Mouse (Mus musculus) adrenal gland, postnatal 36 days (tissue): ENCODE data around the gene Krt7. TPM values are rescaled to one million over a fixed set of nuclear protein-coding genes. Genes with fewer than 3 reads are reported as not detected.

ENCODE experiments used
- DNase-seq, 2 experiments: peaks; one replicate each; pipeline ENCODE4 v3.0.0; 2021; ENCODE audit warnings: mixed read lengths in 1 of 2
- microRNA-seq: library from miRNA; unstranded; fragments of <30 nt; microRNA quantifications from one replicate; pipeline ENCODE4 v1.2.0, GENCODE M21; 2021
- total RNA-seq, 2 experiments: library from RNA; stranded (reverse); gene quantifications; 2 replicates each; pipeline ENCODE4 v1.2.3; 2021

Krt7 gene
- total RNA-seq, 2 experiments from 2014 or later, result 0.89 to 1.8 TPM

DNA sequence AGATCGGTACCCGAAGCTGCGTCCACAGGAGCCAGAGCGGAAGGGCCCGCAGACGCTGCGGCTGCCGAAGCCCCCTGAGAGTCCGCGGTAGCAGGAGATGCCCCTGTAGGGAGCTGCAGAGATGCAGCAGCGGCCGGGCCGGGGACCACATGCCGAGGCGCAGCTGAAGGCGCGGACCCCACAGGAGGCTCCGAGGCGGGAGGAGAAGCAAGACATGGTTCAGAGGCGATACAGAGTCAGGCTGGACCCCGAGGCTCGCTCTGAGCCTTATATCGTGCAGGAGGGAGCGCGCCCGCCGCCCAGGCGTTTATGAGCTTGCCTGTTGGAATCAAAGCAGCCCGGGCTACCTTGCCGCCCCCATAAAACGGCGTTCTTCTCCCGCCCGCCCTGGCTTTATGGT lies 27.7 kb downstream of the Krt7 start, which contains the start of gene Krt87:
Krt87 (minus strand) TSS at position 250 of the 400 bp plus-strand sequence.
- no peak for DNase-seq

DNA sequence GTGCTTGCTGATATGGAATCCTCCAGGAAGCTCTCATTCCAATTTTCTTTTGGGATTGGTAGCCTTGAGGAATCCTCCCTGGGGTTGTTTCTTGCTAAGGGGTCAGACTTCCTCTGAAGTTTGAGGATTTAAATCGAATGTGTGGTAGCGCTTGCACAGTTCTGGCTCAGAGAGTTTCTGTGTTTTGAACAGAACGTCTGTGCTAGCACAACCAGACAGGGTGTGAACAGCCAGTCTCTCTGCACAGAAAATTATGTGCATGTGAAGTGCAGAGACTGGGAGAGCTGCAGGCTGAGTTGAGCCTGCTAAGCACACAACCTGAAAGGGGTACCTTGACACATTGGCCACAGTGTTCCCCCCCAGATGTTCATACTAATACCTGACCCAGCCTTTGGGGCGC lies 30.0 kb downstream of the Krt7 start:
- no peak for DNase-seq

GRCm38 (mm10) chr15:101446572-101446971 lies 35.7 kb downstream of the Krt7 start:
- no peak for DNase-seq

- no peak for DNase-seq
These were observed 36.6 kb downstream of the Krt7 start, which contains the start of gene Krt88 for GRCm38 (mm10) chr15:101447444-101447843. Gene Krt88 (plus strand): TSS chr15:101447744.

DNA sequence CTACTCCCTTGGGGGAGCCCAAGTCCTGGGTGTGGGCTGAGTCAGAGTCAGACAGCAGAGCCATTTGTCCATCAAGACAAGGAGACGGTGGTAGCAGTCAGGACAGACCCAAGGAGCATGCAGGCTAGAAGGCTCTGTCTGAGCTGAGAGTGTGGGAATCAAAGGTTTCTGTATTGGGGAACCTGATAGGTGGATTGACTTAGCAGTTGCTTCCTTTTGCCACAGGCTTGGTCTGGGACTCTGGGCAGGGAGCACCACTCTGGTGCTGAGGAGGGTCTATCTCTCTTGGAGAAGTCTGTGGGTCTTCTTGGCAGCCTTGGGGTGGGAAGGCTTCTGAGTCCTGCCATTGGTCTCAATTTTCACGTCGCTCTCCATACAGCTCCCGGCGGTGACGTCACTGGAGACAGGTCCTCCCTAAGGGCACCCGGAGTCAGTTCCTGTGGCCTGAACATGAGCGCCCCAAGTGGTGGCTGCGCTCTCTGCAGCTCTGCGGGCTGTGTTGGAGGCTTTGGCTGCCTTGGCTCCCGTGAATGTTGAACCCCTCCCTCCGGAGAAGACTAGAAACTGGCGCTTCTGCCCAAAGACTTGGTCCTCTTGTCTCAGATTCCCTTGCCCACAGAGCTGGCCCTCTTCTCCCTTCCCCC lies 42.4 kb downstream of the Krt7 start:
- peak; percentile 86 to 88 for DNase-seq

GRCm38 (mm10) chr15:101454774-101455173 lies 43.9 kb downstream of the Krt7 start:
- DNase-seq, result no peak

GRCm38 (mm10) chr15:101455292-101455691 lies 44.4 kb downstream of the Krt7 start:
- no peak for DNase-seq

- DNase-seq, result no peak
These were observed 45.0 kb downstream of the Krt7 start for GRCm38 (mm10) chr15:101455891-101456290.

DNA sequence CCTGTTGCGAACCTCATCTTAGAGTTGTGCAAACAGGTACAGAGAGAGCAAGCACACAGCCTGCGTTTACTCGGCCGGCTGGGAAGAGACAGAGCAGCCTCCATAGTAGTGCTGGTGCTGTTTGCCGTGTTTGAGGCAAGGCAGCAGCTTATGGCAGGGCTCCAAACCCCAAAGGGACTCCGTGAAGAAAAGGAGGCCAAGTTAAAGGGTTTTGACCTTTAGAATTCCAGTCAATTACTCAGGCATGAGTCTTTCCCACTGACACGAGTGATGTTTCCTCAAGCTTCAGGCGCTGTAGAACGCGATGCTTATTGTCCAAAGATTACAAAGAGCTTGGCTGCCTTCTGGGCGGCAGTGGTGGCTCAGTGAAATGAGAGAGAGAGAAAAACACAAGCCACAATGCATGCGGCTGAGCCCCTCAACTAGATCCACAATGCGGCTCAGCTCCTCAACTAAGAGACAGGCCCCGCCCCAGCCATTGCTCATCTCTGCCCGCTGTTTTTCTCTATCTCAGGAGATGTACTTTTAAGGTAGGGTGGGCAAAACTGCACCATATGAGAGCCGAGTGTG lies 47.6 kb downstream of the Krt7 start:
- DNase-seq, result peak; percentile 6 to 43

DNA sequence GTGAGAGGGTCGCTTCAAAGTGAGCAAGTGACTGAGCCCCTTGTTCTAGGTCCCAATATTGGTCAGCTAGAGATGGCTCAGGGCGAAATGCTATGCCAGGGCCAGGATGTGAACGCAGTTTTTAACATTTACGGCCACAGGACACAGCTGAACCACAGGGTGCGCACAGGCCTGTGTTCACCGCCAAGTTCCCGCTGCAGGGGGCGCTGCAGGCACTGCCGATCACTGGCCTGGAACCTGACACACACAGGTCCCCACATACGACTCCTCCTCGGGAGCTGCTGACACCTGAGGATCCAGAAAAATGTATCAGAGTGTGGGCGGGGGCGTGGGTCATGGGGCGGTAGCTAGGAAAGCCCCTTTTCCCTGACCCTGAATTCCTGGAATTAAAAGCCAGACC lies 48.4 kb downstream of the Krt7 start:
- DNase-seq, result peak in 1 of 2 experiments; percentile 10

DNA sequence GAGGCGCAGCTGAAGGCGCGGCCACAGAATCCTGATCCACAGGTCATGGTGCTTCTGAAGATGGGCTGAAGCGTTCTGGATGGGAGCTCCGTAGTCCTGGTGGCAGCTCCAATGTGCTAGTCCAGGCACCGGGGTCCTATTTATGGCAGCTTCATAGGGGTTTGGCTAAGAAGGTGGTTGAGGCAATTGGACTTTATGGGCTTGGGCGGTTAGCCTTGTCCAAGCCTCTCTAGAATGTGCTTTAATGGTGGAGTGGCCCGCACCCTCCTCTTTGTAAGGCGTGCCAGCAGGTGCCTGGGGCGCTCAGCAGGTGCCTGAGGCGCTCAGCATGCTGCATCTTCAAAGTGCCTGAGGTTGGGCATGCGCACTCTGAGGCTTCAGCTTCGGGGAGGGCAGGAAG lies 52.8 kb downstream of the Krt7 start, which contains the start of gene Krt81:
Krt81 (minus strand) TSS at position 101 of the 400 bp plus-strand sequence.
- no peak for DNase-seq

DNA sequence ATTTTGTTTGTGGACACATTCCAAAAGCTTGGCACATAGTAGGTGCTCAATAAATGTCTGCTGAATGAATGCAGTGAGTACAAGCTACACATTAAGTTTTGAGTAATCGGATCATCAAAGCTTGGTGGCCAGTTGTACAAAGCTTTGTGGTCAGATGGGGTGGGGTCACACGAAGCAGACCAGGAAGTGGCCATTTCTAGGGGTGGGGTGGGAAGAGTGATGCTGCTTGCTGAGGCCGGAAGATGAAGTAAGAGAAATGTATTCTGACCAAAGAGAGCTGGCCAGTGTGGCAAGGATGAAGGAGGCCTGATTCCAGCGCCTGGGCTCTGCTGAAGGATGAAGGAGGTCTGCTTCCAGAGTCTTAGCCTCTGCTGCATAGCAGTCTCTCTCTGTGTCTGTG lies 58.2 kb downstream of the Krt7 start:
- DNase-seq, result no peak

DNA sequence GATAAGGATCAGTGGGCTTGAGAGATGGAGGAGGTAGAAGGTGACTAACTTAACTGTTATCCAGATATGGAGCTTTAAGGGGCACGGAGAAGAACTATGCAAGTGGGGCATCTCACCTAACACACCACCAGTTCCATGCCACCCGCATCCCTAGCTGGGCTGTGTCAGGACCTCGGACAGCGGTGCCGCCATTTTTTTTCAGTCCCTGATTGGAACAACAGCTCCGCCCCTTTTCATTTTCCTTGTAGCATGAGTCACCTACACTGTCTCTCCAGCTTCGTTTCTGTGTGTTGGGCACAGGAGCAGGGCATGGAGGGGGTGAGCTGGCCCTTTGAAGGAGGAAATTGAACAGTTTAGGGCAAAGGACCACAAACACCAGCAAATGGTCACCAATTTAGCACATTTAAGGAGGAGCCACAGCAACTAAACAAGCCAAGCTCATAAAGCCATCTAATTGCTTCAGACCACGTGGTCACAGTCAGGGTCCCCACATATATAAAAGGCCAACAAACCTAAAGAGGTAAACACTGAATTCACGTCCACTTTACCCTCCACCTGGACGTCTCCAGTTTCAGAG lies 62.2 kb downstream of the Krt7 start, which contains the start of gene Krt86:
Krt86 (plus strand) TSS at position 527 of the 577 bp plus-strand sequence.
- DNase-seq, result peak; percentile 74 to 75

DNA sequence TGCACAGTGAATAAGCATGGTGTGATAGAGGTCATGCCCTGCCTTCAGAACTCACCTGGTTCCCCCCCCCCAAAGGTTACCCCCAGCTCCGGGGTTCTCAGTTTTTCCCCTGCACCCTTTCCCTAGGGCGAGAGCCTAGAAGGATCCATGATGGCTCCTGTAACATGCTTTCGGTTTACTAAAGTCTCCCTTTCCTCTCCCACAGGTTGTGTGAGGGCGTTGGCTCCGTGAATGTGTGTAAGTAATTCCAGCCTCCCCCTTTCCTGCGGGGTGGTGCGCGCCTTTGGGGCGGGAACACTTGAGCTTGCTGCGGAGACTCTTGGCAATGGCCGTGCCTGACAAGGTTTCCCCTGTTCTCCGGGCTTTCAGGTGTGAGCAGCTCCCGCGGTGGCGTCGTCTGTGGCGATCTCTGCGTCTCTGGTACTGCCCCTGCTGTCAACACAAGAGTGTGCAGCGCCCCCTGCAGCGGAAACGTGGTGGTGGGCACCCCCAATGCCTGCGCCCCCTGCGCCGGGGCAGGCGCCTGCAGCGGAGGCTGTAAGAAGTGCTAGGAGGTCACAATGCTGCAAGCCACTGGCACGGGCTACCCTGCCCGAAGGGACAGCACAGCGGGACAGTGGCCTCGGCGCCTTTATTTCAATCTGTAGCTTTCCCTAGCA lies 68.3 kb downstream of the Krt7 start:
- DNase-seq, result peak; percentile 50 to 59

- no peak for DNase-seq
These were observed 68.8 kb downstream of the Krt7 start for GRCm38 (mm10) chr15:101479666-101480060.

Small RNA genes lying within 50 kb of the gene (microRNA-seq; reads per million reads assigned to microRNA genes)
- 46.8 reads per million, percentile 44 among the genes with 10 or more reads in this experiment for gene Mir1941

Other genes starting within 250 kb of the Krt7 start
- 1 to 10 TPM; 8.5 to 9.3 TPM for gene Acvr1b, start 237.0 kb upstream of the Krt7 start, total RNA-seq
- gene Grasp, start 186.9 kb upstream of the Krt7 start, total RNA-seq, result 10 to 100 TPM; 18.7 to 60.1 TPM
- gene Nr4a1, start 156.8 kb upstream of the Krt7 start, total RNA-seq, result 1,000 to 10,000 TPM in 1 of 2 experiments, 100 to 1,000 TPM in 1; 924 to 1,160 TPM
- gene Atg101, start 126.8 kb upstream of the Krt7 start, total RNA-seq, result 10 to 100 TPM; 53.6 to 90.1 TPM
- gene 6030408B16Rik, start 117.8 kb upstream of the Krt7 start, total RNA-seq, result under 1 TPM; 0.36 to 0.40 TPM
- gene Krt80, start 40.9 kb upstream of the Krt7 start, total RNA-seq, result 1 to 10 TPM; 1.4 to 2.0 TPM
- not detected for gene Krt87, start 27.8 kb downstream of the Krt7 start, total RNA-seq
- gene Krt88, start 36.7 kb downstream of the Krt7 start, total RNA-seq, result not detected
- gene Krt81, start 52.7 kb downstream of the Krt7 start, total RNA-seq, result not detected
- not detected for gene Krt86, start 62.4 kb downstream of the Krt7 start, total RNA-seq
- not detected for gene Krt83, start 80.5 kb downstream of the Krt7 start, total RNA-seq
- gene Gm49425, start 106.2 kb downstream of the Krt7 start, total RNA-seq, result not detected
- not detected for gene Krt84, start 121.8 kb downstream of the Krt7 start, total RNA-seq
- gene Krt82, start 139.6 kb downstream of the Krt7 start, total RNA-seq, result not detected
- not detected for gene Krt90, start 151.9 kb downstream of the Krt7 start, total RNA-seq
- not detected for gene Krt75, start 162.9 kb downstream of the Krt7 start, total RNA-seq
- gene Gm5414, start 217.1 kb downstream of the Krt7 start, total RNA-seq, result not detected
- gene Gm5478, start 236.3 kb downstream of the Krt7 start, total RNA-seq, result not detected